Mouse (Mus musculus): Measurements from ENCODE around the gene Tcea3. TPM values are rescaled to one million over a fixed set of nuclear protein-coding genes. Genes with fewer than 3 reads are reported as not detected.

Gene Tcea3
- polyA plus RNA-seq, 1 experiment from 2014 or later, result 1.2 TPM

- Histone ChIP-seq H3K4me3 (ENCODE audit: low read depth, low read length) (no peak overlapping the region), H3K9ac (ENCODE audit: low read depth, low read length) (no peak overlapping the region), H3K9me3 (replicated peaks; ENCODE audit: control insufficient read depth, low read length, poor library complexity, severe bottlenecking) (no peaks in the 10 kb centered on the region; the same call in 1 of the 2 replicates), H3K27ac (ENCODE audit: low read length) (no peak overlapping the region), H3K4me2 (ENCODE audit: low read length) (no peak overlapping the region), H3K27me3 (ENCODE audit: control insufficient read depth, insufficient read depth, low read depth, low read length) (no peaks in the 10 kb centered on the region), H3K36me3 (ENCODE audit: control insufficient read depth, insufficient read depth, low read length) (peaks cover 33% of the 10 kb centered on the region), H3K4me1 (ENCODE audit: control insufficient read depth, insufficient read depth, low read length) (peaks cover 13% of the 10 kb centered on the region)
- WGBS, result 26% methylated on average over 39 of the region's 39 CpGs
- no peak for ATAC-seq
Measured at GRCm38 (mm10) chr4:136290781-136291595, 43.5 kb downstream of the Tcea3 start.

DNA sequence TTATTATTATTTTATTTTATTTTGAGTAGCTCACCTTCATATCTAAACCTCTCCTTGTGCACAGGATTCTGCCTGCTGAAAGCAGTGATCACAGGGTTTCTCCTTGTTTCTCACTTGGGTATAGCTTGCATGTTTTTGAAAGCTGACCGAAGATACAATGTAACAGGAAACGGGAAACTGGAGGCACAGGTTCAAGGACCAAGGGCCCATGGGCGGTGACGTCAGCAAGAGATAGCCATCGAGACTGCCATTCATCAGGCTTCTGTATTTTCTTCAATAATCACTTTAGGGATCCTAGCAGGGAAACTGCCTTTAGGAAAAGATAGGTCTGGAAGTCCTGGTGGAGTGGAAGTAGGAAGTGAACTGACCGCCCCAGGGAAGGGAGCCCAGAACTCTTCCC is 44.2 kb downstream of the Tcea3 start:
- peaks cover 33% of the 10 kb centered on the region for H3K36me3 ChIP-seq (ENCODE audit: control insufficient read depth, insufficient read depth, low read length)
- 95% methylated on average over 6 of the region's 6 CpGs for WGBS
- no peak overlapping the region for H3K9ac ChIP-seq (ENCODE audit: low read depth, low read length)
- peaks cover 10% of the 10 kb centered on the region for H3K4me1 ChIP-seq (ENCODE audit: control insufficient read depth, insufficient read depth, low read length)
- no peak for ATAC-seq
- no peak overlapping the region for H3K27ac ChIP-seq (ENCODE audit: low read length)
- no peaks in the 10 kb centered on the region; the same call in 1 of the 2 replicates for H3K9me3 ChIP-seq (replicated peaks; ENCODE audit: control insufficient read depth, low read length, poor library complexity, severe bottlenecking)
- H3K4me2 ChIP-seq (ENCODE audit: low read length), result no peak overlapping the region
- no peaks in the 10 kb centered on the region for H3K27me3 ChIP-seq (ENCODE audit: control insufficient read depth, insufficient read depth, low read depth, low read length)
- H3K4me3 ChIP-seq (ENCODE audit: low read depth, low read length), result no peak overlapping the region

DNA sequence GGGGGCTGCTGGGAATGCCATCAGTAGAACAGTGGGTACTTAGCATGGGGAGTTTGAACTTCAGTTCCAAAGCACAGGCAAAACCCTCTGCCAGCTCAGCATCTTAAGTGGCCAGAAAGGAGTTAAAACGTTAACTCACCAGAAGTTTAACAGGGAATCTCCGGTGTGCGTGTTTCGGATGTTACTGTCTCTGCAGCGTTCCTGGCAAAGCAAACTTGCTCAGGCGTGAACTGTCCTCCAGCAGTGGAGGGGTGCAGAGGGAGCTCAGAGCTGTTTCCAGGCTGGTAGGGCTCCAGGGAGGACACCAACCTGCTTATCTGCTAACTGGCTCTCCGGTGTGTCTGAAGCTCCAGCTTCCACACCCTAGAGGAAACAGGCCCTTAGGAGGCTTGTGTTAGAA is 48.4 kb downstream of the Tcea3 start:
- Histone ChIP-seq H3K4me3 (ENCODE audit: low read depth, low read length) (no peak overlapping the region), H3K9me3 (replicated peaks; ENCODE audit: control insufficient read depth, low read length, poor library complexity, severe bottlenecking) (no peaks in the 10 kb centered on the region), H3K27ac (ENCODE audit: low read length) (no peak overlapping the region), H3K4me2 (ENCODE audit: low read length) (no peak overlapping the region), H3K4me1 (ENCODE audit: control insufficient read depth, insufficient read depth, low read length) (0 out of 2 replicates have a peak, but pooled peaks cover under 1% of the 10 kb centered on the region), H3K9ac (ENCODE audit: low read depth, low read length) (no peak overlapping the region), H3K36me3 (ENCODE audit: control insufficient read depth, insufficient read depth, low read length) (peaks cover 14% of the 10 kb centered on the region; the same call in 1 of the 2 replicates), H3K27me3 (ENCODE audit: control insufficient read depth, insufficient read depth, low read depth, low read length) (no peaks in the 10 kb centered on the region)
- WGBS, result 74% methylated on average over 7 of the region's 7 CpGs
- no peak for ATAC-seq

- Histone ChIP-seq H3K4me2 (ENCODE audit: low read length) (no peak overlapping the region), H3K4me1 (ENCODE audit: control insufficient read depth, insufficient read depth, low read length) (no peaks in the 10 kb centered on the region), H3K27me3 (ENCODE audit: control insufficient read depth, insufficient read depth, low read depth, low read length) (no peaks in the 10 kb centered on the region), H3K27ac (ENCODE audit: low read length) (no peak overlapping the region), H3K4me3 (ENCODE audit: low read depth, low read length) (no peak overlapping the region), H3K36me3 (ENCODE audit: control insufficient read depth, insufficient read depth, low read length) (no peaks in the 10 kb centered on the region), H3K9ac (ENCODE audit: low read depth, low read length) (no peak overlapping the region), H3K9me3 (replicated peaks; ENCODE audit: control insufficient read depth, low read length, poor library complexity, severe bottlenecking) (no peaks in the 10 kb centered on the region)
- WGBS, result 86% methylated on average over 4 of the region's 4 CpGs
- no peak for ATAC-seq
Measured at GRCm38 (mm10) chr4:136302462-136302861, 54.9 kb downstream of the Tcea3 start.

GRCm38 (mm10) chr4:136304181-136304580 is 56.7 kb downstream of the Tcea3 start:
- Histone ChIP-seq H3K4me2 (ENCODE audit: low read length) (no peak overlapping the region), H3K4me1 (ENCODE audit: control insufficient read depth, insufficient read depth, low read length) (no peaks in the 10 kb centered on the region), H3K9ac (ENCODE audit: low read depth, low read length) (no peak overlapping the region), H3K27ac (ENCODE audit: low read length) (no peak overlapping the region), H3K4me3 (ENCODE audit: low read depth, low read length) (no peak overlapping the region), H3K9me3 (replicated peaks; ENCODE audit: control insufficient read depth, low read length, poor library complexity, severe bottlenecking) (no peaks in the 10 kb centered on the region), H3K27me3 (ENCODE audit: control insufficient read depth, insufficient read depth, low read depth, low read length) (no peaks in the 10 kb centered on the region), H3K36me3 (ENCODE audit: control insufficient read depth, insufficient read depth, low read length) (no peaks in the 10 kb centered on the region)
- no peak for ATAC-seq
- 56% methylated on average over 2 of the region's 2 CpGs for WGBS

DNA sequence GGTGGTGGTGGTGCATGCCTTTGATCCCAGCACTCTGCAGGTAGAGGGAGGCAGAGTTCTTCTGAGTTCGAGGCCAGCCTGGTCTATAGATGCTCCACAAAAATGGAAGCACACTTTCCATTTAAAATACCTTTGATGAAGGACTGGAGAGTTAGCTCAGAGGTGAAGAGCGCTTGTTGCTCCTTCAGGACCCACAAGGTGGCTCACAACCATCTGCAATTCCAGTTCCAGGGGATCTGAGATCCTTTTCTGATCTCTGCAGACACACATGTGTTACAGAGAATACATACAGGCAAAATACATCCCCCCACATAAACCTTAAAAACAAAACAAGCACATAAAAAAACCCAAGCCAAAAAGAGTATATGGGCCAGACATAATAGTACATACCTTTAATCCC is 60.8 kb downstream of the Tcea3 start:
- no peak overlapping the region for H3K4me3 ChIP-seq (ENCODE audit: low read depth, low read length)
- H3K9me3 ChIP-seq (replicated peaks; ENCODE audit: control insufficient read depth, low read length, poor library complexity, severe bottlenecking), result no peaks in the 10 kb centered on the region
- H3K9ac ChIP-seq (ENCODE audit: low read depth, low read length), result no peak overlapping the region
- H3K27ac ChIP-seq (ENCODE audit: low read length), result no peak overlapping the region
- no peaks in the 10 kb centered on the region for H3K36me3 ChIP-seq (ENCODE audit: control insufficient read depth, insufficient read depth, low read length)
- 46% methylated on average over 2 of the region's 2 CpGs for WGBS
- H3K4me1 ChIP-seq (ENCODE audit: control insufficient read depth, insufficient read depth, low read length), result peaks cover 18% of the 10 kb centered on the region
- no peaks in the 10 kb centered on the region for H3K27me3 ChIP-seq (ENCODE audit: control insufficient read depth, insufficient read depth, low read depth, low read length)
- no peak for ATAC-seq
- H3K4me2 ChIP-seq (ENCODE audit: low read length), result no peak overlapping the region

DNA sequence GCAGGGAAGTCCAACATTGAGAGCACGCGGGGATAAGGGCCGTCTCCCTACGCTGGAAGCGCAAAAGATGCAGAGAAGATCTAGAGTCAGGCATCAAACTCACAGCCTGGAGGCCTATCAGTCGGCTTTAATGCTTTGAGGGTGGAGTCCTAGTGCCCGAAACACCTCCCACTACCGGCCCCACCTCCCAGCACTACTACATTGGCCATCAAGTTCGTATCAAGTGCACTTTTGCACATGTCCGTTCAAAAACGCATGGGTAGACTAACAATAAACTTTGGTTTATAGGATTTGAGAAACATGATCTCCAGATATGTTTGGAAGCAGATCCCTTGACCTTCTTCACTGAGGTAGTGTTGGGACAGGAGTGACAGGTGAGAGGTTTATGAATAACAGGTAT is 62.3 kb downstream of the Tcea3 start:
- peak overlapping the region; percentile 95 for H3K27ac ChIP-seq (ENCODE audit: low read length)
- 3% methylated on average over 11 of the region's 11 CpGs for WGBS
- H3K36me3 ChIP-seq (ENCODE audit: control insufficient read depth, insufficient read depth, low read length), result no peaks in the 10 kb centered on the region
- peak overlapping the region; percentile 61 for H3K4me2 ChIP-seq (ENCODE audit: low read length)
- H3K9me3 ChIP-seq (replicated peaks; ENCODE audit: control insufficient read depth, low read length, poor library complexity, severe bottlenecking), result no peaks in the 10 kb centered on the region
- no peak for ATAC-seq
- peak overlapping the region; percentile 100 for H3K4me3 ChIP-seq (ENCODE audit: low read depth, low read length)
- H3K9ac ChIP-seq (ENCODE audit: low read depth, low read length), result peak overlapping the region; percentile 79
- no peaks in the 10 kb centered on the region for H3K27me3 ChIP-seq (ENCODE audit: control insufficient read depth, insufficient read depth, low read depth, low read length)
- peaks cover 29% of the 10 kb centered on the region for H3K4me1 ChIP-seq (ENCODE audit: control insufficient read depth, insufficient read depth, low read length)

DNA sequence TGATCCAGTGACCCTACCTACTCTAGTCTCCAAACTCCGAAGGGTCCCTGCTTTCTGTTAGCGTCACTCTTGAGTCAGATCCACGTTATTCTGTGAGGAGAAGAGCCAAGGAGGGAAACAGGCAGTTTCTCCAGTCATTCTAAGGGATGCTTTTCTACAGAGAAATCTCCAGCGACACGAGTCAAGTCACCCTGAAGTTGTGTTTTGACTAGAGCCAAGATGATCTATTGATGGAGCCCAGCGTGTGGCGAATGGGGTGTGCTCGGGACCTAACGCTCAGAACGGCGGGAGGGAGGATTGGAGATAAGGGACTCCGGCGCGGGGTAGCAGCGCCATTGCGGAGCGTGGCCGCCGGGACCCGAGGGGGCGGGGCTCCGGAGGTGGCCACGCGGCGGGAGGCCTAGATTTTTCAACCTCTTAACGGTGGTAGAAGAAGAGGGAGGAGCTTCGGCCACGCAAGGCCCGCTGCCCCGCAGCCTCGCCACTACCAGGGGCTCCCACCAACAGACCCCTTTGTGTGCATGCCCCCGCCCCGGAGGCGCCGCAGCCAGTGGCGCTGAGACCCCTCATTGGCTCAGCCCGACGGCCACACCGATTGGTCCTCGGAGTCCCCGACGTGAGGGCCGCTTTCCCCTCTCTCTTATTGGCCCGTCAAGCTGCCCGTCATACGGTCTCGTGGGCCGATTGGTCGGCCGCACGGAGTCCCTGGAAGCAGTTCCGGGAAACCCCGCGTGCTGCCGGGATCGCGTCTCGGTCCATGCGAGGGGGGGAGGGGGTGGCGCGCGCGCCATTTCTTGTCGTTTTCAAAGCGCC is 62.9 kb downstream of the Tcea3 start, which contains the start of gene Hnrnpr:
Gene Hnrnpr (plus strand): TSS at position 714 of the 813 bp plus-strand sequence.
- H3K4me1 ChIP-seq (ENCODE audit: control insufficient read depth, insufficient read depth, low read length), result peaks cover 33% of the 10 kb centered on the region
- WGBS, result under 1% methylated on average over 61 of the region's 65 CpGs
- peak within 1 kb of the TSS; percentile 100 for H3K4me3 ChIP-seq (ENCODE audit: low read depth, low read length)
- peak within 1 kb of the TSS; percentile 98 for H3K27ac ChIP-seq (ENCODE audit: low read length)
- H3K9ac ChIP-seq (ENCODE audit: low read depth, low read length), result peak within 1 kb of the TSS; percentile 100
- no peaks in the 10 kb centered on the region for H3K27me3 ChIP-seq (ENCODE audit: control insufficient read depth, insufficient read depth, low read depth, low read length)
- ATAC-seq, result peak; percentile 99
- no peaks in the 10 kb centered on the region for H3K9me3 ChIP-seq (replicated peaks; ENCODE audit: control insufficient read depth, low read length, poor library complexity, severe bottlenecking)
- H3K36me3 ChIP-seq (ENCODE audit: control insufficient read depth, insufficient read depth, low read length), result no peaks in the 10 kb centered on the region
- peak within 1 kb of the TSS; percentile 84 for H3K4me2 ChIP-seq (ENCODE audit: low read length)
